Mouse (Mus musculus) myocyte (in vitro differentiated cells): Measurements from ENCODE around the gene Ifne. TPM values are rescaled to one million over a fixed set of nuclear protein-coding genes. Genes with fewer than 3 reads are reported as not detected.

ENCODE experiments used
- H3K27me3 ChIP-seq: one replicate; pipeline ENCODE4 v1.6.1; 2011; ENCODE audit not compliant: control insufficient read depth, insufficient read depth, insufficient read length
- H3K36me3 ChIP-seq: one replicate; pipeline ENCODE4 v1.6.1; 2011; ENCODE audit not compliant: control insufficient read depth, insufficient read depth
- H3K4me2 ChIP-seq: one replicate; pipeline ENCODE4 v1.6.1; 2011; ENCODE audit warnings: low read depth, control low read depth
- H3K4me3 ChIP-seq: one replicate; pipeline ENCODE4 v1.5.1; 2011; ENCODE audit warnings: mild to moderate bottlenecking, control low read depth, moderate library complexity
- H3K79me2 ChIP-seq: one replicate; pipeline ENCODE4 v1.6.1; 2011; ENCODE audit not compliant: control insufficient read depth, insufficient read depth
- H3ac ChIP-seq: one replicate; pipeline ENCODE4 v1.6.1; 2011; ENCODE audit not compliant: control insufficient read depth, insufficient read length
- CEBPB ChIP-seq: IDR thresholded peaks from 2 replicates; pipeline ENCODE4 v1.6.1; 2011; ENCODE audit warnings: mild to moderate bottlenecking, moderate library complexity; ENCODE audit not compliant: poor library complexity, insufficient read depth, severe bottlenecking
- E2F4 ChIP-seq: IDR thresholded peaks from one replicate; pipeline ENCODE4 v1.6.1; 2011; ENCODE audit warnings: mild to moderate bottlenecking, control low read depth, moderate library complexity; ENCODE audit not compliant: insufficient read depth
- MAX ChIP-seq: IDR thresholded peaks from one replicate; pipeline ENCODE4 v1.6.1; 2011; ENCODE audit warnings: low read depth, mild to moderate bottlenecking, control low read depth
- MYOD1 ChIP-seq, 3 experiments: IDR thresholded peaks; one replicate each; pipeline ENCODE4 v1.6.1; 2011; ENCODE audit warnings: control low read depth in 2 of 3, low read depth in 2 of 3, mild to moderate bottlenecking in 2 of 3, moderate library complexity in 1 of 3; ENCODE audit not compliant: insufficient read length in 2 of 3, control insufficient read depth in 1 of 3
- MYOG ChIP-seq, 3 experiments: IDR thresholded peaks; one replicate each; pipeline ENCODE4 v1.6.1; 2011; ENCODE audit warnings: control low read depth in 2 of 3, low read depth in 2 of 3, mild to moderate bottlenecking in 2 of 3; ENCODE audit not compliant: insufficient read length in 2 of 3, control insufficient read depth in 1 of 3, insufficient read depth in 1 of 3
- POLR2A ChIP-seq: IDR thresholded peaks from one replicate; pipeline ENCODE4 v1.6.1; 2011; ENCODE audit warnings: low read depth, mild to moderate bottlenecking, control low read depth, moderate library complexity; ENCODE audit not compliant: insufficient read length
- POLR2AphosphoS2 ChIP-seq: IDR thresholded peaks from one replicate; pipeline ENCODE4 v1.6.1; 2011; ENCODE audit warnings: low read depth, control low read depth; ENCODE audit not compliant: insufficient read length
- REST ChIP-seq: IDR thresholded peaks from one replicate; pipeline ENCODE4 v1.6.1; 2011; ENCODE audit warnings: mild to moderate bottlenecking, control low read depth, moderate library complexity; ENCODE audit not compliant: insufficient read depth, insufficient read length
- SRF ChIP-seq: IDR thresholded peaks from one replicate; pipeline ENCODE4 v1.6.1; 2011; ENCODE audit warnings: low read depth; ENCODE audit not compliant: control insufficient read depth, insufficient read length
- TCF12 ChIP-seq: IDR thresholded peaks from one replicate; pipeline ENCODE4 v1.6.1; 2011; ENCODE audit warnings: mild to moderate bottlenecking, control low read depth; ENCODE audit not compliant: poor library complexity, insufficient read depth, severe bottlenecking
- TCF3 ChIP-seq: IDR thresholded peaks from one replicate; pipeline ENCODE4 v1.6.1; 2011; ENCODE audit warnings: low read depth, control low read depth; ENCODE audit not compliant: insufficient read length
- USF1 ChIP-seq: IDR thresholded peaks from one replicate; pipeline ENCODE4 v1.6.1; 2011; ENCODE audit warnings: low read depth, mild to moderate bottlenecking, control low read depth, moderate library complexity
- polyA plus RNA-seq: library from polyadenylated mRNA; unstranded; fragments of >200 nt; fragmentation: generic; extraction: Trizol; gene quantifications from one replicate; pipeline ENCODE4 v1.2.1, GENCODE M21; 2012; ENCODE audit warnings: missing spikeins

The Ifne gene
- polyA plus RNA-seq, 1 experiment, result not detected

DNA sequence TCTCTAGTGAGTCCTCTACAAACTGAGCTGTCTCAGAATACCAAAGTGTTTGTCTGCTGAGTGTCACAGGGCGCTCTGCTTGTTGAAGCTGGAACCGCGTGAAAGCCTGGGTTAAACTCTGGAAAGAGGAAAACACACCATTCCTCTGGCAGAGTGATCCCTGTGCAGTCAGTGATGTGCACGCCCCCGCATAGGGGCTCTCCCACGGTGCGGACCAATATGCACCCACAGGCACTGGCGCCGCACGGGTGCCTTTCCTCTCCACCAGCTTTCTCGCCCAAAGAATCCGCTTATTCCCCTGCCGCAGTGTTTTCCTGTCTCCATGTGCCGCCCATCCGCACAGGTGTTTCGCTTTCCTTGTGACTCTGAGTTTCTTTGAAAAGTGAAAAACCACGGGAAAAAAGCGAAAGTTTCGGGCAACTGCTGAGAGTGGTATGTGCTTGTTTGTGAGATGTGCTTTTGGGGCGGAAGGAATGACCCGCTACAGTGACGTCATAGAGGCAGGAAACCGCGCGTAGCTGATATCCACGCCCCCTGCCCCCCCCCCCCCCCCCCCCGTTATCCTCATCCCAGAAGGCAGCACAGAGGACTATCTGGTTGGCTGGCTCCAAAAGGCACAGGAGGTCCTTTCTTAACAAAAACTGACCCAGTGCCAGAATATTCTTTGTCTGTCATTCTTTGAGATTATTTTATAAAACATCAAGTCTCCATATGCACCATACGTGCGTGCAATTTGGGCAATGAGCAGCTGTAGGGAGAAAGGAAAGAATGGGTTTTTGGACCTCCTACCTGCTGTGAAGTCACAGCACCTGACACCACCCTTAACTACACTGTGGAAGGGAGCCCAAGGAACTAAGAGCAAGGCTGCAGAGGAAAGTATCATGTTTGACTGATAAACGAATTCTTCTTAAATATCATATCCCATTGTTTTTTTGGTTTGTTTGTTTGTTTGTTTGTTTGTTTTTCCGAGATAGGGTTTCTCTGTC is 11.8 kb downstream of the Ifne start:
- peak overlapping the region; percentile 90 for H3K4me2 ChIP-seq
- TF ChIP-seq SRF (no peak), TCF12 (no peak), POLR2AphosphoS2 (no peak), E2F4 (no peak), MYOG (IDR thresholded peaks at IDR 0.05; ENCODE audit: control insufficient read depth in 1 of 3, insufficient read depth in 1 of 3, insufficient read length in 2 of 3, low read depth in 2 of 3) (no peak), REST (no peak), USF1 (no peak), MAX (no peak), POLR2A (no peak), CEBPB (no peak), TCF3 (no peak), MYOD1 (IDR thresholded peaks at IDR 0.05; ENCODE audit: control insufficient read depth in 1 of 3, insufficient read length in 2 of 3, low read depth in 2 of 3) (no peak)
- H3K4me3 ChIP-seq, result peak overlapping the region; percentile 27
- H3K36me3 ChIP-seq, result no peaks in the 10 kb centered on the region
- peaks cover under 1% of the 10 kb centered on the region for H3K27me3 ChIP-seq
- no peaks in the 10 kb centered on the region for H3K79me2 ChIP-seq
- H3ac ChIP-seq, result no peak overlapping the region

GRCm38 (mm10) chr4:88867366-88867925 is 12.6 kb downstream of the Ifne start:
- TF ChIP-seq SRF (no peak), MAX (no peak), TCF12 (no peak), CEBPB (no peak), E2F4 (no peak)
- H3K4me2 ChIP-seq, result peak overlapping the region; percentile 90
- no peaks in the 10 kb centered on the region for H3K36me3 ChIP-seq
- H3K27me3 ChIP-seq, result peaks cover 9% of the 10 kb centered on the region
- H3K79me2 ChIP-seq, result no peaks in the 10 kb centered on the region
- peak overlapping the region; percentile 27 for H3K4me3 ChIP-seq
- H3ac ChIP-seq, result no peak overlapping the region

DNA sequence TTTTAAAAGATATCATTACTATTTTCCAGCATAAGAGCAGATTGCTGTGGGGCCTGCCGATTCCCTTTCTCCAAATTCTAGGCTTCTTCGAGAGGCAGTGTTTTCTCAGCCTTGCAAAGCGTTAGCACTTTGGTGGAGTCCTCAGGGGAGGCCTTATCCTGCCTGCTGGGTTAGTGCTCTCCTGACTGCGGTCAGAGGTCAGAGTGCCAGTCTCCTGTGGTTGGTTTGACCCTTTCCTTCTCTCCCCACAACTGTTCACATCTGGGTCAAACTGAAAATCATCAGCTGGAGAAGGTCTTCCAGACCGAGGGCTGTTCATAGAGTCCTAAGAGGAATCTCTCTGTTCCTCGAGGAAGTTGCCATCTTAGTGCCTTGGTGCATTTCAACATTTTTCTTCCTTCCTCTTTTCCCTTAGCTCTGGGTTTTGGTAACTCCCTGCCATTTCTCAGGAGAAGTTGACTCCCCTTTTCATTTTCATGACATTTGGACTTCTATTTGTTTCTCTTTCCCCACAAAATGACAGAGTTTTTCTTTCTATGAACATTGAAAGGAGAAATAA is 14.9 kb downstream of the Ifne start:
- peaks cover 22% of the 10 kb centered on the region for H3K27me3 ChIP-seq
- H3K4me3 ChIP-seq, result no peak overlapping the region
- no peaks in the 10 kb centered on the region for H3K36me3 ChIP-seq
- no peak for TF ChIP-seq MYOG (IDR thresholded peaks at IDR 0.05; ENCODE audit: control insufficient read depth in 1 of 3, insufficient read depth in 1 of 3, insufficient read length in 2 of 3, low read depth in 2 of 3)
- TF ChIP-seq E2F4, result no peak
- no peak for TF ChIP-seq CEBPB
- no peak overlapping the region for H3K4me2 ChIP-seq
- no peak overlapping the region for H3ac ChIP-seq
- H3K79me2 ChIP-seq, result no peaks in the 10 kb centered on the region

DNA sequence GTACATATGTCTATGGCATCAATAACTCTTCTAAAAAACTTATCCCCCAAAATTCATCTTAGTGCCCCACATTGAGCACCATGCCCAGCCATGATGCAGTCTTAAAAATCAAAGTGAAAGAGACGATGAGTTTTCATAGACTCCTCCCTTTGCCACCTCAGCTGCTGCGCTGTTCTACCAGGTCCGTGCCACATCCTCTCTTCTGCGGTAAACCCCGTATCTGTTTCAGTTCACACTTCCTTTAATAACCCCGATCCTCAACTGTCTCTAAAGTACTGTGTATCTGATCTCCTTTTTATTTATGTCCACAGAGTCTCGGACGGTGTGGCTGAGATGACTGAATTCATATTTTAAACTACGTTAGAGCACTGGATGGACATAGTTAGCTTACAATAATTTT is 15.4 kb downstream of the Ifne start:
- Histone ChIP-seq H3K27me3 (peaks cover 22% of the 10 kb centered on the region), H3K4me2 (no peak overlapping the region), H3ac (no peak overlapping the region), H3K36me3 (no peaks in the 10 kb centered on the region), H3K79me2 (no peaks in the 10 kb centered on the region), H3K4me3 (no peak overlapping the region)
- no peak for TF ChIP-seq POLR2A
- no peak for TF ChIP-seq MYOD1 (IDR thresholded peaks at IDR 0.05; ENCODE audit: control insufficient read depth in 1 of 3, insufficient read length in 2 of 3, low read depth in 2 of 3)
- no peak for TF ChIP-seq CEBPB
- no peak for TF ChIP-seq MYOG (IDR thresholded peaks at IDR 0.05; ENCODE audit: control insufficient read depth in 1 of 3, insufficient read depth in 1 of 3, insufficient read length in 2 of 3, low read depth in 2 of 3)
- TF ChIP-seq REST, result no peak

GRCm38 (mm10) chr4:88863309-88863708 is 16.7 kb downstream of the Ifne start:
- Histone ChIP-seq H3K79me2 (no peaks in the 10 kb centered on the region), H3K36me3 (no peaks in the 10 kb centered on the region), H3K4me2 (no peak overlapping the region), H3K4me3 (no peak overlapping the region), H3ac (no peak overlapping the region), H3K27me3 (peaks cover 22% of the 10 kb centered on the region)
- no peak for TF ChIP-seq MAX
- no peak for TF ChIP-seq E2F4
- TF ChIP-seq CEBPB, result no peak
- no peak for TF ChIP-seq MYOG (IDR thresholded peaks at IDR 0.05; ENCODE audit: control insufficient read depth in 1 of 3, insufficient read depth in 1 of 3, insufficient read length in 2 of 3, low read depth in 2 of 3)
- TF ChIP-seq REST, result no peak
- no peak for TF ChIP-seq SRF
- TF ChIP-seq USF1, result no peak
- TF ChIP-seq POLR2AphosphoS2, result no peak
- no peak for TF ChIP-seq POLR2A
- TF ChIP-seq TCF12, result no peak
- no peak for TF ChIP-seq TCF3
- TF ChIP-seq MYOD1 (IDR thresholded peaks at IDR 0.05; ENCODE audit: control insufficient read depth in 1 of 3, insufficient read length in 2 of 3, low read depth in 2 of 3), result no peak
